Mouse (Mus musculus) brain, adult 10 weeks (tissue): ENCODE measurements around the gene Zfp85. TPM values are rescaled to one million over a fixed set of nuclear protein-coding genes. Genes with fewer than 3 reads are reported as not detected.

Experiments used
- polyA plus RNA-seq: library from polyadenylated mRNA; stranded (reverse); fragments of 350-450 nt; fragmentation: Illumina TruSeq; extraction: RNeasy Lipid Tissue Mini Kit (QIAGEN cat#74804); gene quantifications from one replicate; pipeline ENCODE4 v1.2.3, GENCODE M21; 2015; ENCODE audit warnings: low read depth, low replicate concordance

Zfp85 gene
- 6.8 TPM for polyA plus RNA-seq

GRCm38 (mm10) chr13:67754333-67755306 is at the start of gene Zfp85:
TSS of gene Zfp85 (minus strand) at chr13:67755228.

DNA sequence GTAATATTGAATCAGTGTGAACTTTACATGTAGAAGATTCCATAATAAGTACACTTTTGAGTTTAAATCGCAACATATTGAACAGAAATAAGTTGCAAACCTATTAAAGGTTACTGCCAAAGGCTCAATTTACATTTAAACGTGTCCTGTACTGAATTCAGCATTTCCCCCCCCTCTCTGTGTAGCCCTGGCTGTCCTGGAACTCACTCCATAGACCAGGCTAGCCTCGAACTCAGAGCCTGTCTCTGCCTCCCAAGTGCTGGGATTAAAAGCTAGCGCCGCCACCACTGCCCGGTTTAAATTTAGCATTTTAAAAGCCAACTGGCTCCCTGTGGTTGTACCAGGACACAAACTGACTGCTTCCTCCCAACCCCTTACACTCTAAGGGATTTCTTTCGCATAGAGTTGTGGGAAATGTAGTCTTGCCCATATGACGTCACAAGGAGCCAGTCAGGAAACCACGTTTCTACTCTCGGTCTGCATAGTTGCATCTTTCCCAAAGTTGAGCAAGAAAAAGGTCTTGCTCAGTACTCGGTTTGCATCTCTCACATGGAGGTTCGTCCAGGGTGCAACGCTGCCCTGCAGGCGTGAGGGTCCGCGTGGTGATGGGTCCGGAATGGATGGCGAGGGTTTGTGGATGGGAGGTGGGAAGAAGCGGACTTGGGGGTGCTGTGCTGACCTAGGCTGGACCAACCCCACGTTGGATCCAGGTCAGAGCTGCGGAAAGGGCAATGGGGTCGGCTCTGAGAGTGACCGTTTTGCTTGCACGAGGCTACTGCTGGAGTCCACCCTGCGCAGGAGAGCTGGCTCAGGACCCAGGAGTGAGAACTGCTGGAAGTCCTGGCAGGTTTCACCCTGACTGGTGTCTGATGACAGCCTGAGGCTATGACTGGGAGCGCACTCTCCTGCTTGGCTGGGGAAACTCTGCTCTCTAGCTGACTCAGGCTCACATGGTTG is 24.5 kb upstream of the Zfp85 start, which contains the start of gene Zfp493:
Gene Zfp493 (plus strand): TSS at position 429 of the 957 bp plus-strand sequence.

GRCm38 (mm10) chr13:67728641-67729318 is 26.2 kb downstream of the Zfp85 start, which contains the start of gene Zfp65:
TSS of gene Zfp65 (minus strand) at chr13:67729173.

Other genes with a start within 250 kb of the Zfp85 start
- gene Gm26965, start 229.1 kb downstream of the Zfp85 start, polyA plus RNA-seq = not detected
- gene Zfp87, start 229.1 kb downstream of the Zfp85 start, polyA plus RNA-seq = 25.8 TPM
- 10.3 TPM for gene Zfp748, start 201.4 kb downstream of the Zfp85 start, polyA plus RNA-seq
- 9.4 TPM for gene Zfp729b, start 145.5 kb downstream of the Zfp85 start, polyA plus RNA-seq
- gene Gm49345, start 117.5 kb downstream of the Zfp85 start, polyA plus RNA-seq = not detected
- gene Zfp729a, start 117.4 kb downstream of the Zfp85 start, polyA plus RNA-seq = 7.8 TPM
- gene Zfp738, start 68.2 kb downstream of the Zfp85 start, polyA plus RNA-seq = 19.5 TPM
- 10.6 TPM for gene Zfp65, start 26.1 kb downstream of the Zfp85 start, polyA plus RNA-seq
- gene Zfp493, start 24.5 kb upstream of the Zfp85 start, polyA plus RNA-seq = 5.5 TPM
- 8.2 TPM for gene Zfp273, start 58.5 kb upstream of the Zfp85 start, polyA plus RNA-seq
- gene Gm10037, start 75.9 kb upstream of the Zfp85 start, polyA plus RNA-seq = 11.9 TPM
- gene BC048507, start 108.1 kb upstream of the Zfp85 start, polyA plus RNA-seq = not detected